ENCODE assay signal across 8 mouse cellular contexts in genomic region chr19:53141251-53142072, GRCm38 (mm10). TPM values are rescaled to one million over a fixed set of nuclear protein-coding genes. Genes with fewer than 3 reads are reported as not detected.
DNase-seq lines count a peak whose midpoint lies in the region; ATAC-seq lines count a peak whose summit lies in the region.

No protein-coding gene starts in this region.

- no peaks in the 10 kb centered on the region for H3K9me3 ChIP-seq in intestine, embryonic 14.5 days (ENCODE audit: control insufficient read depth, low read length)
- H3K9me3 ChIP-seq in megakaryocyte, embryonic 14.5 days: no peaks in the 10 kb centered on the region

- peak overlapping the region; percentile 92 for H3K4me3 ChIP-seq in intestine, embryonic 14.5 days (ENCODE audit: low read depth, low read length)
- H3K4me3 ChIP-seq in megakaryocyte, embryonic 14.5 days (replicated peaks): peak overlapping the region; percentile 99

- H3K27ac ChIP-seq in intestine, embryonic 14.5 days (ENCODE audit: low read depth): peak overlapping the region; percentile 91

- H3K9ac ChIP-seq in intestine, embryonic 14.5 days (ENCODE audit: low read length): peak overlapping the region; percentile 71

- peaks cover 29% of the 10 kb centered on the region for H3K4me1 ChIP-seq in intestine, embryonic 14.5 days (replicated peaks; ENCODE audit: control insufficient read depth, insufficient read depth, low read length)
- H3K4me1 ChIP-seq in megakaryocyte, embryonic 14.5 days: peaks cover 37% of the 10 kb centered on the region

- intact Hi-C loops in left cerebral cortex, postnatal 14 days (cut with DNase I): loop anchor here (2.0 to 10.0 kb wide), 5 partner anchors 69 to 213 kb away; partner anchors contain the start of gene Mxi1

- no peaks in the 10 kb centered on the region for H3K27me3 ChIP-seq in intestine, embryonic 14.5 days (replicated peaks; ENCODE audit: control insufficient read depth, insufficient read depth, low read length)
- H3K27me3 ChIP-seq in megakaryocyte, embryonic 14.5 days (replicated peaks): no peaks in the 10 kb centered on the region

- 5% methylated on average over 23 of the region's 23 CpGs for WGBS in intestine, embryonic 14.5 days

- H3K36me3 ChIP-seq in intestine, embryonic 14.5 days (ENCODE audit: control insufficient read depth, insufficient read depth, low read length): no peaks in the 10 kb centered on the region
- no peaks in the 10 kb centered on the region for H3K36me3 ChIP-seq in megakaryocyte, embryonic 14.5 days (replicated peaks; ENCODE audit: low read length)

- H3K4me2 ChIP-seq in intestine, embryonic 14.5 days (ENCODE audit: low read length): peak overlapping the region; percentile 58

- ATAC-seq in common myeloid progenitor, adult 5-6 weeks (replicated peaks; ENCODE audit: low read depth, poor library complexity, severe bottlenecking): peak; percentile 39
- peak; percentile 7; the same call in 1 of the 2 replicates for ATAC-seq in intestine, embryonic 14.5 days (replicated peaks; ENCODE audit: low FRiP score, low TSS enrichment, low read depth)
- ATAC-seq in inflammation-experienced regulatory T-cells, adult 6 months: no peak

- DNase-seq in adipocyte (ENCODE audit: low spot score): peak; percentile 89
- DNase-seq in gastrocnemius, postnatal 25 days: peak; percentile 76
- DNase-seq in intestine, embryonic 14.5 days (ENCODE audit: low spot score): peak; percentile 66
- DNase-seq in left cerebral cortex, postnatal 14 days (ENCODE audit: low spot score in 2 of 2): peak; percentile 63 to 70
- DNase-seq in right cerebral cortex, postnatal 25 days: peak; percentile 74

RNA-seq across cellular contexts. Expression of gene Add3, which starts 1.2 kb away (rescaled TPM):
- total RNA-seq in common myeloid progenitor, adult 5-6 weeks (2017): 61.2 and 65.6 TPM in 2 replicates
- 10 to 100 TPM; 21.4 to 24.3 TPM for total RNA-seq in gastrocnemius, postnatal 25 days (2021)
- polyA plus RNA-seq in intestine, embryonic 14.5 days (2014; fragmentation: Nextera tagmentation; extraction: Ambion mirVana): 115 and 120 TPM in 2 replicates
- 100 to 1,000 TPM in 1 of 2 experiments, 10 to 100 TPM in 1; 89.0 to 102 TPM for total RNA-seq in left cerebral cortex, postnatal 14 days (2021)
- polyA plus RNA-seq in megakaryocyte, embryonic 14.5 days (2012; ENCODE audit: insufficient read depth, low replicate concordance): 1.3 and 6.1 TPM in 2 replicates
- polyA plus RNA-seq in inflammation-experienced regulatory T-cells, adult 6 months (2017; shearing (Covaris generic)): 100 to 1,000 TPM; 100 to 138 (median 112) TPM
